Mouse (Mus musculus) C2C12 (cell line): Measurements from ENCODE around the gene AA467197.

Experiments
- CTCF ChIP-seq: IDR thresholded peaks from one replicate; pipeline ENCODE4 v1.5.1; 2011; ENCODE audit not compliant: control insufficient read depth, insufficient read depth, insufficient read length
- MAX ChIP-seq: IDR thresholded peaks from one replicate; pipeline ENCODE4 v1.6.1; 2011; ENCODE audit warnings: mild to moderate bottlenecking, control low read depth
- MYOG ChIP-seq: IDR thresholded peaks from one replicate; pipeline ENCODE4 v1.6.1; 2011; ENCODE audit not compliant: control insufficient read depth, insufficient read length; ENCODE audit errors: extremely low read depth
- USF1 ChIP-seq: IDR thresholded peaks from one replicate; pipeline ENCODE4 v1.6.1; 2011; ENCODE audit warnings: low read depth, mild to moderate bottlenecking, control low read depth, moderate library complexity

DNA sequence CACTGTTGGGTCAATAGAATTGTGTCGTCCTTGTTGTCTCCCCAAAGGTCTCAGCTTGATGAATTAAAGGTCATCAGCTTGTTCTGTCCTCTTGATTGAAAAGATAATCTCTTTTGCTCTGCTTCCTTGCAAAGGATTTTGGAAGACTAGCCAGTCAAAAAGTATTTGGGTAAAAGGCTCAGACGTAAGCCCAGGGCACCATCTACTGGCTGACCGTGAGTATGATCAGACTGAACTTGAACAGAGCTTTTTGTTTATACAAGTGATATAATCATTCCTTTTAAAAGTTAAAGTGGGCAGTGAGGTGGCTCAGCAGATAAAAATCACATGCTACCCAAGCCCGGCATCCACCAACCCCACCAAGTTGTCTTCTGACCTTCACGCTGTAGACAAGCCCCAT is 31.1 kb downstream of the AA467197 start:
- peak; percentile 23 for TF ChIP-seq CTCF
- no peak for TF ChIP-seq MAX
- TF ChIP-seq USF1 = no peak
- no peak for TF ChIP-seq MYOG
